Comparison of ENCODE assay signal across 12 mouse cellular contexts in genomic region chr12:13122282-13122681, GRCm38 (mm10).
A peak's percentile ranks its signal among the peaks of the same experiment; 100 is the strongest.
DNase-seq lines count a peak whose midpoint lies in the region; ATAC-seq lines count a peak whose summit lies in the region.
"Had no signal": no experiment of that assay in that cellular context is flagged by ENCODE, and none has a peak within 500 bp of the region (broad histone marks: within the 10 kb centered on the region; RNA-seq: fewer than 3 reads in every experiment).

No protein-coding gene starts in this region.

- no peak overlapping the region for H3K9ac ChIP-seq in forebrain, embryonic 15.5 days (replicated peaks)
- no peak overlapping the region for H3K9ac ChIP-seq in forebrain, embryonic 11.5 days (ENCODE audit: low read length)
- no peak overlapping the region for H3K9ac ChIP-seq in midbrain, embryonic 13.5 days (replicated peaks)
- H3K9ac ChIP-seq in midbrain, embryonic 11.5 days (ENCODE audit: low read length), result no peak overlapping the region
- no peak overlapping the region for H3K9ac ChIP-seq in kidney, embryonic 14.5 days (ENCODE audit: low read depth, low read length)

- H3K4me3 ChIP-seq in forebrain, embryonic 15.5 days, result no peak overlapping the region
- H3K4me3 ChIP-seq in forebrain, embryonic 11.5 days (ENCODE audit: low read depth, low read length), result no peak overlapping the region
- no peak overlapping the region for H3K4me3 ChIP-seq in midbrain, embryonic 13.5 days (replicated peaks)
- H3K4me3 ChIP-seq in midbrain, embryonic 11.5 days (ENCODE audit: low read depth, low read length), result no peak overlapping the region
- H3K4me3 ChIP-seq in kidney, embryonic 14.5 days (ENCODE audit: low read length), result no peak overlapping the region
- H3K4me3 ChIP-seq: heart, adult 2 months had no signal

- no peaks in the 10 kb centered on the region for H3K36me3 ChIP-seq in forebrain, embryonic 15.5 days
- no peaks in the 10 kb centered on the region for H3K36me3 ChIP-seq in forebrain, embryonic 11.5 days (ENCODE audit: control insufficient read depth, insufficient read depth, low read length)
- no peaks in the 10 kb centered on the region for H3K36me3 ChIP-seq in midbrain, embryonic 13.5 days
- no peaks in the 10 kb centered on the region for H3K36me3 ChIP-seq in midbrain, embryonic 11.5 days (ENCODE audit: control insufficient read depth, insufficient read depth, low read length)
- no peaks in the 10 kb centered on the region for H3K36me3 ChIP-seq in kidney, embryonic 14.5 days (ENCODE audit: control insufficient read depth, insufficient read depth, low read length)

- no peaks in the 10 kb centered on the region for H3K4me1 ChIP-seq in forebrain, embryonic 15.5 days
- H3K4me1 ChIP-seq in forebrain, embryonic 11.5 days (replicated peaks; ENCODE audit: control insufficient read depth, insufficient read depth, low read length), result no peaks in the 10 kb centered on the region
- H3K4me1 ChIP-seq in midbrain, embryonic 13.5 days (replicated peaks), result no peaks in the 10 kb centered on the region
- no peaks in the 10 kb centered on the region for H3K4me1 ChIP-seq in midbrain, embryonic 11.5 days (ENCODE audit: control insufficient read depth, insufficient read depth, low read length)
- peaks cover 19% of the 10 kb centered on the region for H3K4me1 ChIP-seq in kidney, embryonic 14.5 days (ENCODE audit: control insufficient read depth, insufficient read depth, low read length)

- ATAC-seq in forebrain, embryonic 15.5 days (replicated peaks), result peak; percentile 29; the same call in 1 of the 2 replicates
- ATAC-seq in forebrain, embryonic 11.5 days (replicated peaks; ENCODE audit: low FRiP score), result no peak
- peak; percentile 43 for ATAC-seq in midbrain, embryonic 13.5 days
- no peak for ATAC-seq in midbrain, embryonic 11.5 days (ENCODE audit: low FRiP score)
- peak; percentile 78 for ATAC-seq in kidney, embryonic 14.5 days (ENCODE audit: low FRiP score, low TSS enrichment)

- 48% methylated on average over 9 of the region's 9 CpGs for WGBS in forebrain, embryonic 15.5 days
- WGBS in forebrain, embryonic 11.5 days, result 64% methylated on average over 9 of the region's 9 CpGs
- 63% methylated on average over 9 of the region's 9 CpGs for WGBS in midbrain, embryonic 13.5 days
- 69% methylated on average over 9 of the region's 9 CpGs for WGBS in midbrain, embryonic 11.5 days
- 10% methylated on average over 9 of the region's 9 CpGs for whole genome bisulfite sequencing in kidney, embryonic 14.5 days

- H3K27me3 ChIP-seq in forebrain, embryonic 15.5 days, result no peaks in the 10 kb centered on the region
- H3K27me3 ChIP-seq in forebrain, embryonic 11.5 days (ENCODE audit: control insufficient read depth, insufficient read depth, low read length), result no peaks in the 10 kb centered on the region
- no peaks in the 10 kb centered on the region for H3K27me3 ChIP-seq in midbrain, embryonic 13.5 days
- H3K27me3 ChIP-seq in midbrain, embryonic 11.5 days (ENCODE audit: control insufficient read depth, insufficient read depth, low read length), result no peaks in the 10 kb centered on the region
- no peaks in the 10 kb centered on the region for H3K27me3 ChIP-seq in kidney, embryonic 14.5 days (ENCODE audit: control insufficient read depth, insufficient read depth, low read length)

- H3K9me3 ChIP-seq in forebrain, embryonic 15.5 days, result no peaks in the 10 kb centered on the region
- H3K9me3 ChIP-seq in forebrain, embryonic 11.5 days (ENCODE audit: control insufficient read depth, low read length), result no peaks in the 10 kb centered on the region
- no peaks in the 10 kb centered on the region for H3K9me3 ChIP-seq in midbrain, embryonic 13.5 days
- H3K9me3 ChIP-seq in midbrain, embryonic 11.5 days (ENCODE audit: control insufficient read depth, low read length), result no peaks in the 10 kb centered on the region
- H3K9me3 ChIP-seq in kidney, embryonic 14.5 days (ENCODE audit: control insufficient read depth, low read length), result no peaks in the 10 kb centered on the region

- DNase-seq in forebrain, embryonic 11.5 days (ENCODE audit: low spot score), result no peak
- DNase-seq in midbrain, embryonic 11.5 days (ENCODE audit: low spot score, missing footprints), result no peak
- DNase-seq in lung, postnatal 14 days, result peak; percentile 41
- no peak for DNase-seq in natural killer cell, adult 2 months (ENCODE audit: low spot score in 2 of 2)
- no peak for DNase-seq in layer of hippocampus, postnatal 25 days (ENCODE audit: extremely low spot score in 1 of 2, low spot score in 1 of 2)
- DNase-seq: cerebellum, postnatal 25 days; thymus, adult 2 months had no signal

- no peak overlapping the region for H3K27ac ChIP-seq in forebrain, embryonic 15.5 days (replicated peaks)
- no peak overlapping the region for H3K27ac ChIP-seq in forebrain, embryonic 11.5 days (ENCODE audit: low read depth, low read length)
- H3K27ac ChIP-seq in midbrain, embryonic 13.5 days, result no peak overlapping the region
- H3K27ac ChIP-seq in midbrain, embryonic 11.5 days (ENCODE audit: low read depth, low read length), result no peak overlapping the region
- no peak overlapping the region for H3K27ac ChIP-seq in kidney, embryonic 14.5 days (ENCODE audit: low read depth, low read length)
- H3K27ac ChIP-seq: heart, adult 2 months had no signal

- H3K4me2 ChIP-seq in forebrain, embryonic 15.5 days (replicated peaks), result no peak overlapping the region
- no peak overlapping the region for H3K4me2 ChIP-seq in forebrain, embryonic 11.5 days (ENCODE audit: low read depth, low read length, severe bottlenecking)
- H3K4me2 ChIP-seq in midbrain, embryonic 13.5 days (replicated peaks), result no peak overlapping the region
- no peak overlapping the region for H3K4me2 ChIP-seq in midbrain, embryonic 11.5 days
- H3K4me2 ChIP-seq in kidney, embryonic 14.5 days (replicated peaks; ENCODE audit: low read depth, low read length), result no peak overlapping the region
- H3K4me2 ChIP-seq: liver, embryonic 11.5 days had no signal

Comparison
In these comparisons a context has a peak if more than half of its experiments do, and no peak if none do; other contexts are left out.
1. ATAC-seq: peak in forebrain, embryonic 15.5 days (single experiment), midbrain, embryonic 13.5 days (single experiment) and kidney, embryonic 14.5 days (single experiment); none in forebrain, embryonic 11.5 days (single experiment) and midbrain, embryonic 11.5 days (single experiment).